Mouse (Mus musculus) thymus, postnatal 0 days (tissue): Measurements from ENCODE around the gene Dscaml1. TPM values are rescaled to one million over a fixed set of nuclear protein-coding genes. Genes with fewer than 3 reads are reported as not detected.

ENCODE experiments used
- DNase-seq: peaks from one replicate; pipeline ENCODE4 v3.0.0-alpha.2; 2015; ENCODE audit warnings: low spot score
- polyA plus RNA-seq: library from polyadenylated mRNA; unstranded; fragments of >200 nt; fragmentation: Nextera tagmentation; extraction: Ambion mirVana; gene quantifications from 2 replicates; pipeline ENCODE4 v1.2.1, GENCODE M21; 2015

Gene Dscaml1
- polyA plus RNA-seq, 1 experiment from 2014 or later = 1.8 TPM

- no peak for DNase-seq
These were observed 250.9 kb downstream of the Dscaml1 start for GRCm38 (mm10) chr9:45677236-45677781.

GRCm38 (mm10) chr9:45677952-45678663, 251.7 kb downstream of the Dscaml1 start:
- no peak for DNase-seq

DNA sequence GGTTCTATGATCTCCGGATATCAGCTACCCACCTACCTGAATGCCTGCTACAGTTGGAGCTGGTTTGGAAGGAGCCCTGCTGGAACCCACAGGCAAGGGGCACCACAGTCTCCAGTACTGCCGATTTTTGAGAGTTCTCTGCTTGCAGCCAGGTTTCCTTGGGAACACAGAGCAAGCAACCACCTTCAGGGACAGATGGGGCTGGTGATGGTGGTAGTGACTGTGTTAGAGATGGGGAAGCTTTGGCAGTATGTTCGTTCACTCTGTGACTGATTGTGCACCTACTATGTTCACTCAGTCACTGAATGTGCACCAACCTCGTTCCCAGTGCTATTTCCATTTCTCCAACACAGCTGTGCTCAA, 252.2 kb downstream of the Dscaml1 start:
- DNase-seq = no peak

DNA sequence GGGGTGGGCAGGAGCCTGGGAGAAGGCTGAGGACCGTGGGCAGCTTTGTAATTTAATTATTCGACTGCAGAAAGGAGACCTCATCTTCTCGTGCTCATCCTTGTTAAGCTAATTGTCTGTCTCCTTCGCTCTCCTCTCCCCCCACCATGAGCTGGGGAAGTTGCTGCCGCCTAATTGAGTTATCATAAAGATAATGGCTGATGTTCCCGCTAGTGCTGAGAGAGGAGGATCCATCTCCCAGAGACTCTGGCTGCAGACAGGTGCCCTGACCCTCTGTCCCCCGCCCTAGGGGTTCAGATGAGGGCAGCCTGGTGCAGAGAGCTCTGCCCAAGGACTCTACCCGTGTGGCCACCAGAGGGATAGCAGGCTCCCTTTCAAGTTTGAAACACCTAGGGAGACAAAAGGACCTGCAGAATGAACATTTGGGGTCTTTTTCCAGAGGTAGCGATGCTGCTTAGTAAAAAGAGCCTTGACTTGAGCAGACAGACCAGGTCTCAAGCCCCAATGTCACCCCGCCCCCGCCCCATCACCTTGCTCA, 256.1 kb downstream of the Dscaml1 start:
- no peak for DNase-seq

DNA sequence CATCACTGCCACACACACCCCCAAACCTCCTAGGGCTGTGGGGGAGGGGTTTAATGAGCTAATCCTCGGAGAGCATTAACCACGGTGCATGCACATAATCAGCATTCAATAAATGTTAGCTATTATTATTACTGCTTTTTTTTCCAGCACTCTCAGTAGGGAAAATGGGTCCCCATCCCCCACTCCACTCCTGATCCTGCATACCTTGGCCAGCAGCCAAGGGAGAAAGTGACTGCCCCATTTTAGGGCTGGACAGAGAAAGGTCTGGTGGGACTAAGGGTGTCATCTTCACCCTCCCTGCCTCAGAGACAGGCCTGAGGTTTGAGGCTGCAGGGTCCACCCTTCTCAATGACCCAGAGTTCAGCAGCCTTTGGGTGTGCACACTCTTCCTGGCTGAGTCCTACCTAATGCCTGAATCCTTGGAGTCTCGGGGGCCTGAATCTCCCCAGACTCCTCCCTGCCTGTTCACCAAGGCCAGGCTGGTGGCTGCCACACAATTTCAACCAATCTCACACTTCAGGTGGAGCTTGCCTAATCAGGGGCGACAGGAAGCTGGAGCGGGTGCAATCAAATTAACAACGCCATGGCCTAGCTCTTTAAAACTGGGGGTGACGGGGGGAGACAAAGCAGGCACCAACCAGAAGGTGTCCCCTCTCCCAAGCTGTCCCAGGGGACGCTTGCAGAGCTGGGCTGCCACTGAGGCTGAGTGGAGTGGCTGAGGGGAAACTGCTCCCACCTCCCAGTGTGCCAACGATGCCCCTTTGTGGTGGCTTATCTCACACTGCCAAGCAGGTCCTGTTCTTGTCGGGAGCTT, 267.2 kb downstream of the Dscaml1 start:
- DNase-seq = no peak

- DNase-seq = no peak
These were observed 267.8 kb downstream of the Dscaml1 start for GRCm38 (mm10) chr9:45694256-45694655.

GRCm38 (mm10) chr9:45699171-45699570, 272.7 kb downstream of the Dscaml1 start:
- DNase-seq = no peak

- no peak for DNase-seq
These were observed 276.8 kb downstream of the Dscaml1 start for GRCm38 (mm10) chr9:45703236-45703635.

DNA sequence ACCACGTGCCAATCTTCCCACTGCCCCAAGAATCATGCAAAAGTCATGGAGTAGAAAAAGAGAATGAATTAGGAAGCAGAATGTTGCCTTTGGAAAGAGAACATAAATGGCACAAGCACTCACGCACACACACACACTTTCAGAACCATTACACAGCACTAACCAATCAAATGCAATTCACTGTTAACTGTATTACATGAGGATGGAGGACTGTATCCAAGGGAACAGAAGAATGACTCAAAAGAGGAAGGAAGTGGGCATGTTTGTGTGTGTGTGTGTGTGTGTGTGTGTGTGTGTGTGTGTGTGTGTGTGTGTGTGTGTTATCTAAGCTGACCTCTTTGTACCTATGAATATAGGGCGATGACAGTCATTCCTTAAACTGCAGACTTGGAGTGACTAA, 278.0 kb downstream of the Dscaml1 start:
- no peak for DNase-seq

DNA sequence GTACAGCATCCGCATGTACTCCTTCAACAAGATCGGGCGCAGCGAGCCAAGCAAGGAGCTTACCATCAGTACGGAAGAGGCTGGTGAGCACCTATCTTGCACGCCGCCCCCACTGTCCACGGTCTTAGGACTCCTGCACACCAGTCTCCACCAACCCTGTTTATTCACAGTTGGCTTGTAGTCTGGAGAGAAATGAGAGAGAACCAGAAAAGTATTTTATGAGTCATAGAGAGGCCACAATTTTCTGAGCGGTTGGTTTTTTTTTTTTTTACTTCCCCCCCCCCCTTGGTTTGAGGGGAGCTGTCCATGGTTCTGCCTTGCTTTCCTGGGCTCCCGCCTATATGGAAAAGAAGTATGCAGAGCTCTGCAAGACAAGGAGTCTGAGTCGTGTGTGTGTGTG, 283.9 kb downstream of the Dscaml1 start:
- DNase-seq = no peak

- DNase-seq = no peak
These were observed 289.0 kb downstream of the Dscaml1 start for GRCm38 (mm10) chr9:45715387-45715786.

- no peak for DNase-seq
These were observed 293.6 kb downstream of the Dscaml1 start for GRCm38 (mm10) chr9:45719997-45720396.

GRCm38 (mm10) chr9:45731851-45732250, 305.4 kb downstream of the Dscaml1 start:
- DNase-seq = no peak

GRCm38 (mm10) chr9:45733246-45733645, 306.8 kb downstream of the Dscaml1 start:
- no peak for DNase-seq

DNA sequence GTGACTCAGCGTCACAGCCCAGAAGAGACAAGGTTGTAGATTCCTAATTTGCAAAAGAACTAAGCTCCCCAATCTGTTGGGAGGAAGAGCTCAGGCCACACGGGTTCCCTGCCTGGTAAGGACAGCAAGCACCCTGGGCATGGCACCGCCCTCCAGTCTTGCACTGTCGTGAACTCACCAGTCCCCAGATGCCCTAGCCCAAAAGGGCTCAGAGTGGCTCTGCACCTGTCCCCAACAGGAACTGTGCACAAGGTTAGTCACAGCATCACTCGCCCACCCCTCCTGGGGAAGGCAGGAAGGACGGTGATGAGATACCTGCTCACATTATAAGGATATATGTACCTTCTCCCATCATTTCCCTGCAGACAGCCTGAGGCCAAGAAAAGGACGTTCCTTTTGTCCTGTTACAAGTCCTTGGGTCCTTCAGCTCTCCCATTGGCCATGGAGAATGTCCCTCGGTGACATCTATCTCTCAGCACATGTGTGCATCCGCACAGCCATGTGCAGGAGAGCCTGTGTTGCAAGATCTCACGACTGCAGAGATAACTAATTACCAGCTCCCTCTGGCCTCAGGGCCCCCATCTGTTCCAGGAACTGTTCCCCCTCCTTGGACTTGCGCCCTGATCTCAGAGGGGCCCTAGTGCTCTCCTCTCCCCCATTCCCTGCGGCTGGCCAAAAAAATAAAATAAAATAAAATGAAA, 312.7 kb downstream of the Dscaml1 start:
- no peak for DNase-seq

DNA sequence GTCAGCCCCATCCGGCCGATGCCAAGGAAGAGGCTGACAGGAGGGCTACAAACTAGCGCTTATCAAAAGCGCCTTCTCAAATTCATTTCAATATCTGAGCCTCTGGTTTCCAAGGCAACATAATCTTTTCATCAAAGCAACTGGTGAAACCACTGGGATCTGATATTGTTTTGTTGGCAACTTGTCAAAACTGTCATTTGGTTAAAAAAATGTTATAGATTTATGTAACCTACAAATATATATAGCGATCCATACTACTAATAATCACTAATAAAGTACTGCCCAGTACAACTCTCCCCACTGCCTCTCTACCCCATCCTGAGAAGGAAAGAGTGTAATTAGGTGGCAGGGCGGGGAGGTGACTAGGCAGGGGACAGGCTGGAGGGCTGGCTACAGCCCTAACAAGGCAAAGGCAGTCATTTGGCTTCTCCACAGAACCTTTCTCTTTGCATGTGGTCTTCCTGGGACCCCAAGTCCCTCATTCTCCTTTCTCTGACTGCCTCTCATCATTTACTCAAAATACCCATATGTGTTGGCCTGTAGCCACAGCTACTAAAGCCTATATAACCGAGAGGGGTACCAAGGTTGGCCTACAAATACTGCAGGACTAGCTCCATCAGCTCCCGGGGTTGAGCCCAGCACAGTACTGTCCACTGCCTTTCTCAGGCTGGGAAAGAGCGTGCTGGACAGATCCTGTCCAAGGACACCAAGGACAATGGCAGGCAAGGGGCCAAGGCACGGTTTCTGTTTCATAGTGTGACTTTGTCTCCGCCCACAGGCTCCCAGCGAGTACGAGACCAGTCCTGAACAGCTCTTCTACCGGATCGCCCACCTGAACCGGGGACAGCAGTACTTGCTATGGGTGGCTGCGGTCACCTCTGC, 313.5 kb downstream of the Dscaml1 start:
- no peak for DNase-seq

DNA sequence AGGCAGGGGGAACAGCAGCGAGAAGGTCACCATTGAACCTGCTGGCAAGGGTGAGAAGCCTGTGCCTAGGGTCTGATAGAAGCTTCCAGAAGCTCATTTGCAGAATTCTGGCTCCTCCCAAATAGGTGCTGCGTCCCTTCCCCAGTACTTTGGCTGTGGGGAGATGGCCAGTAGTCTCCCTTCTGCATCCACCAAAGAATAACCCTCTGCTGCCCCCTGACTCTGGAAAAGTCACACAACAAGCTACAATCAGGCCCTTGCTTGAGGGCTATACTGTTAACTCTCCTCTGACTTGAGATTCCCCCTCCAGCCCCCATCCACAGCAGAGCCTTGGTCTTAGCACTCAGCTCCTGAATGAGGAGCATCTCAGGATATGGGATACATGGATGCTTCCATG, 314.2 kb downstream of the Dscaml1 start:
- DNase-seq = no peak

GRCm38 (mm10) chr9:45745451-45745850, 319.0 kb downstream of the Dscaml1 start:
- no peak for DNase-seq

GRCm38 (mm10) chr9:45749917-45750316, 323.5 kb downstream of the Dscaml1 start:
- DNase-seq = no peak

DNA sequence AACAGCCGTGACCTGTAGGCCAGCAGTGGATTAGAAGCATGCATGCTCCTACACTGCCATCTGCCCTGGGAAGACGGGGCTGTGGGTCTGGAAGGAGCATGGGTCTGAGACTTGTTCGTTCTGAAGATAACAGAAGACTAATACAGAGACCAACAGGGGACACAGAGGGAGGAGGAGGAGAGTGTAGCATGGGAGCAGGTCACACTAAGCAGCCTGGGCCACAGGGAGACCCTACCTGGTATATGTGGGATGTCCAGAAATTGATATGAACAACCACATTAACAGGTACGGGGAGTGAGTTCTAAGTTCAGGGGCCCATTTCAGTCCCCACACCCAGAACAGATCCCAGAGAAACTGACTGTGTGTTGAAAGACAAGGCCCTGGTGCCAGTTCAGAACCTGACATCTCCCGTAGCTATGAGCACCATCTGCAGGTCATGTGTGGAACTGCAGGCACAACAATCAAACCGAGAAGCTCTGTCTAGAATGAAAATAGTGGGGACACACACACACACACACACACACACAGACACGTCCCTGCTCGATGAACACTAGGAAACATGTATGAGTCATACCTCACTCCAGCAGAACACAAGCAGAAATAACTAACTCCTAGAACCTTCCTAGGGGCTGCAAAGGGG, 328.1 kb downstream of the Dscaml1 start:
- peak; percentile 49 for DNase-seq
